Mouse (Mus musculus): ENCODE measurements at regions not wholly inside any gene's neighbourhood (a gene's known extent, or its start where the extent isn't known, plus 50 kb on each side); places are given as distances from the start of the nearest gene placed in this dataset.
A peak's percentile ranks its signal among the peaks of the same experiment; 100 is the strongest.

DNA sequence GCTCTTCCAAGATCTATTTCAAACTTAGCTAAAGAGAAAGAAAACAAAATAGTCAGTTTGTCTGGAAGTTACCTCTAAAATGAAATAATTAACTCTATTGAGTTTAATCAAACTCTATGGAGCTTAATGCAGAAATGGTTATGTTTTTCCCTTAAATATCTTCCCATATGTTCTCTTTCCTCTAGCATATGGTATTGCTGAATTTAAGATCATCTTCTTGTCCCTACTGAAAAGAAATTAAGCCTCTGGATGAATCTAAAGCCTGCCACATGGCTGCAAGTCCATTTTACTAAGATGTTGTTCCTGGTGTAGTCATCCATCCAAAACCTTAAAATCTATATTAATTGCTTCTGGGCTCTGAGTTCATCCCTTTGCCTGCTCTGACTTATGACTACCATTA is 513.0 kb upstream of the Pdzrn3 start:
- intact Hi-C loops (cut with DNase I) = no loop called here
- no peak for DNase-seq

DNA sequence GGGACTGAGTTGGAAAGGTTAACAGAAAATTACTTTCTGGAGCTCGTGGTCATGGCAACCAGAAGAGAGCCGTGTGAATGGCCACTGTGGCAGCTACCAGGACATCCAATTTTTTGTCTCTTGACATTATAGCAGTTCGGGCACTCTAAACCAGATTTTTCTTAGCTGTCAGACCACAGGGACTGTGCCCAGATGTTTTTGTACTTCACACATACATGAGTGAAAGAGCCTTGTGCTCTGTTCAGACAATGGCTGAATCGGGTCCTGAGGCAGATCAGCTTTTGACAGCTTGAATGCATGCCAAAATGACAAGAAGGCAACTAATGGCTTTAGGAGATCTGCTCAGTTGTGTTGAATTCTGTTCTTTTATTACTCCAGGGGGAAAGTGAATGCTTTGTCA is 505.2 kb upstream of the Pdzrn3 start:
- DNase-seq = peak in 1 of 2 experiments; percentile 1
- intact Hi-C loops (cut with DNase I) = no loop called here

DNA sequence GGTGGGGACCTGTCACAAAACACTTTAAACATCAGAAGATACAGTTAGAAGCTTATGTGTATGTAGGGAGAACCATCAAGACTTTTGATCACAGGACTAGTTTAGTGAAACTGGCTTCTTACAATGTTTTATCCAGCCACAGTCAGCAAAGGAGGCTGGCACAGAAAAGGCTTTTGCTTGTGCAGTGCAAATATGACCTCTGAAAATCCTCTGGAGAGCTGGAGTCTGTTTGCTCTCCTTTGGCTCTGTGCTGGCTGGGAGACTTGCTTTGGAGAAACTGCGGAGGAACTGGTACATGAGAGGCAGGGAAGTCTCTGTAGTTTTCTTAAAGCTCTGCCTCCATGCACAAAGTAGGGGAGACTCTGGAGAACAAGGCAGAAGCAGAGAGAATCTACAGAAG is 497.2 kb upstream of the Pdzrn3 start:
- no peak for DNase-seq
- intact Hi-C loops (cut with DNase I) = no loop called here

- DNase-seq = no peak
- intact Hi-C loops (cut with DNase I) = no loop called here
These were observed 481.2 kb upstream of the Pdzrn3 start for GRCm38 (mm10) chr6:101858895-101859294.

- intact Hi-C loops (cut with DNase I) = no loop called here
- DNase-seq = no peak
These were observed 463.0 kb upstream of the Pdzrn3 start for GRCm38 (mm10) chr6:101840695-101841094.

GRCm38 (mm10) chr6:101837563-101837962 is 459.9 kb upstream of the Pdzrn3 start:
- intact Hi-C loops (cut with DNase I) = no loop called here
- peak; percentile 29 to 51 for DNase-seq

DNA sequence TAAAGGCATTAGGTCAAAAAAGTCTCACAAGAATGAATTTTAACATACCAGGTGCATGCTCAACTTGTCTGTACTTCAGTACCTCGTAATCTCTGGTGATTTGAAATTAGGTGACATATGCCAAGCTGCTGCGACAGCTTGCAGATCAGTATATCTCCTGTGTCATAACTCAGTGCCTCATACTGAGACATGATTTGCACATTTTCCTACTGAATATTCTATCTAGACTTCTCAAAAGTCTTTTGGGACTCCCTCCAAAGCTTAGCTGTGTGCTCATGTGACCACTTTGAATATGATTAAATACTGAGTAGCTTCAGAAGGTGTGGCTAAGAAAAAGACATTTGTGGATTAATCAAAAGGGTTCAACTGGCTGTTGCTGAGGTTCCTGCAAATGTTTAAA is 416.3 kb upstream of the Pdzrn3 start:
- DNase-seq = no peak
- intact Hi-C loops (cut with DNase I) = no loop called here

GRCm38 (mm10) chr6:101777864-101778263 is 400.2 kb upstream of the Pdzrn3 start:
- intact Hi-C loops (cut with DNase I) = no loop called here
- no peak for DNase-seq

DNA sequence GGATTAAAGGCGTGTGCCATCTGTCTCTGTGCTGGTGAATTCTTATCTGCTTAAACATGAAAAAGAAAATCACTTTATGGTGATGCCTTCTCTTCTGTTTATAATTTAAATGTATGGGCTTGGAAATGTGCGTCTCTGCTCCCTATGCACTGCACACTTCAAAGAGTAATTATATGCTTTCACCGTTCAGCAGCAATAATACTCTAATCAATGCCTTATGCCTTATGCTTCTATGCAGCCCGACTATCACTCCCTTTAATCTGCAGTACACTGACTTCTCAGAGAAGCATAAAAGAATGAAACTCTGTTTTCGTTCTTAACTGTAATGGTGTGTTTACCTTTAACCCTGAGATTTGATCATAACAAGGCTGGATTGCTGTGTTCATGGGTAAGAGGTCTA is 395.5 kb upstream of the Pdzrn3 start:
- intact Hi-C loops (cut with DNase I) = no loop called here
- DNase-seq = no peak

DNA sequence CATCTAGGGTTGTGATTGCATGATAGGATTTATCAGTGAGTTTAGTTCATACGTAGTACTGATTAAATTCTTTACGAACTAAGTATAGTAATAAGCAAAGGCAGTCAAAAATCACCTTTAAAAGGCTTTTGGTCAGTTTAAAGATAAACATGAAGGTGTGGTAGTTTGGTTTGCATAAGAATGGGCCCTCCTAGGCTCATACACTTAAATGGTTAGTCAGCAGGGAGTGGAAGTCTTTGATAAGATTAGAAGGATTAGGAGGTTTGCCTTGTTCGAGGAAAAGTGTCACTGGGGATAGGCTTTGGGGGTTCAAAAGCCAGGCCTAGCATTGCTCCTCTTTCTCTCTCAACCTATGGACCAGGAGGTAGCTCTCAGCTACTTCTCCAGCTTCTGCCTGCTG is 357.4 kb upstream of the Pdzrn3 start:
- intact Hi-C loops (cut with DNase I) = no loop called here
- no peak for DNase-seq

DNA sequence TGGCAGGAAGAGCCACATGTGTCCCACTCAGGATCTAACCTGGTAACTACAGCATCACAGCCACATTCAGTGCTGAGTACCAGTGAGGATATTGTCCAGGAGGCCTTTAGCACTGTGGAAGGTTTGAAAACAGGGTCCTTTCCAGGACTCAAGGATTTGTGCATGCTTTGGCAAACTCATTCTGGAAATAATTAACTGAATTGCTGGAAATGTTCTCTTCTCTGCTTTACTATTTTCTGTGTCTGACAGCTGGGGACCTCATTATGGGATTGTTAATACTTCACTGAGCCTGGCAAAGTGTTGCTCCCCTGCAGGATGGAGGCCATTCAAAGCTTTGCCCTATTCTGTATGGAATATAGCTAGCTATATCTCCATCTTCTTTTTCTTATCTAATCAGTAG is 342.8 kb upstream of the Pdzrn3 start:
- intact Hi-C loops (cut with DNase I) = no loop called here
- DNase-seq = no peak

DNA sequence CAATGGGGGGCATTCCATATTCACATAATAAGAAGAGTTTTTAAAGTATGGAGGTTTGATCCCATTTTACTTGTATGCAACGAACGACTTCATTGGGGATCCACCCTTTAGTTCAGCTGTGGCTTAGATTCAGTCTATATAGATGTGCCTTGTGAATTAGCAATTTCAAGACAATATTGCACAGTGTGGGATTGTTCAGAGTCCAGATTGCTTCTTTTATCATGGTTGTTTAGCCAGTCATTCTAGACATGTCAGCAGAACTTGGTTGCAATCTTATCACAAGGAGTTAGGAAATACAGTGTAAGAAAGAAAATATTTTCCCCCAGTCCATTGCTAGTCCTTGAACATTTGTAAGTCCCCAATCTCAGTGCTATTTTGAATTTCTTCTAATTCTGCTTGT is 312.0 kb upstream of the Pdzrn3 start:
- DNase-seq = no peak
- intact Hi-C loops (cut with DNase I) = no loop called here

DNA sequence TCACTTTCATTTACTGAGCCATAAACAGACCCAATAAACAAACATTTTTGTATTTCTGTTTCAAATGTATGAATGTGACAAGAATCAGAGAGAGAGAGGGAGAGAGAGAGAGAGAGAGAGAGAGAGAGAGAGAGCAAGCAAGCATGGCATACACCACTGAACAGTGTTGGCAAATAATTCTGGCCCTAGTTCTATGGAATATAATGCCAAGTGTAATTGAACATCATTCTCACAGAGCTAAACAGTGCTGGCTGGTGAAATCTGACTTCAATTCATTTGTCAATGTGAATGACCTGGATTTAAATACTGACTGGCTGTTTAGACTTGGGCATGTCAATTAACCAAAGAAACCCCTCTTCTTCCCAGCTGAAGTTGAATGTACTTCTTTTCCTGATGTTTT is 308.9 kb upstream of the Pdzrn3 start:
- DNase-seq = no peak
- intact Hi-C loops (cut with DNase I) = no loop called here

DNA sequence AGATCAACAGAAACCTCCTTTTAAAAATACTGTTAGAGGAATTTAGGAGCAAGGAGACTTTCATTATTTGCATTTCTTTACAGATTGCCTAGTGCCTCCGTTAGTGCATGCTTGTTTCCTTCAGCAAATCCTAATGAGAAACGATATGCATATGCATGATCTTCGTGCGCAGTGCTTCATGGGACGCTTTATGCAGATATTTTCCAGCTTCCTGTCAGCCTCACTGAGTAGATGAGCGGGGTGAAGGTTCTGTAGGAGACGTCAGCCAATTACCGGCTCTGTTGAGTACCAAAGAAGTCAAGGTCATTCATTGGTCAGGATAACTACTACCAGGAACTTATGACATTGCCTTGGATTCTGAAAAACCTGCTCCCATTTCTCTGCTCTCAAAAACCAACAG is 308.0 kb upstream of the Pdzrn3 start:
- intact Hi-C loops (cut with DNase I) = no loop called here
- no peak for DNase-seq

GRCm38 (mm10) chr6:101684390-101684789 is 306.7 kb upstream of the Pdzrn3 start:
- intact Hi-C loops (cut with DNase I) = no loop called here
- DNase-seq = no peak

- intact Hi-C loops (cut with DNase I) = no loop called here
- no peak for DNase-seq
These were observed 297.1 kb upstream of the Pdzrn3 start for GRCm38 (mm10) chr6:101674846-101675245.

DNA sequence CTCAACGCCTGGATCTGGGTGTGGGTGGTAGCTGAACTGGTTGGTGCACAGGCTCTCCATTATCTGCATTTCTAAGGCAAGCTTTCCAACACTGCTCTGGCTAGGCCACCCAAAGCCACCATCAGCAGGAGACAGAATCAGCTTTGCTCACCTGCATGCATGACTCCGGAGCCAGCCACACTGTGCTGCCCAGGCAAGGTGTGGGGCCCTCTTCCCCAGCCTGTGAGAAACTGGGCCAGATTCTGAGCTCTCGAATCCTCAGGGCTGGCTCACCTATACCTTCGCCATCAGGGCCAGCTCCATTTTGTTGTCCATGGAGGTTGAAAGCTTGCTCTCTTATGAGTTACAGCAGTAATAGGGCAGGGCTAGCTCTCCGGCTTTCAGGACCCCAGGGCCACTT is 293.1 kb upstream of the Pdzrn3 start:
- intact Hi-C loops (cut with DNase I) = no loop called here
- no peak for DNase-seq

DNA sequence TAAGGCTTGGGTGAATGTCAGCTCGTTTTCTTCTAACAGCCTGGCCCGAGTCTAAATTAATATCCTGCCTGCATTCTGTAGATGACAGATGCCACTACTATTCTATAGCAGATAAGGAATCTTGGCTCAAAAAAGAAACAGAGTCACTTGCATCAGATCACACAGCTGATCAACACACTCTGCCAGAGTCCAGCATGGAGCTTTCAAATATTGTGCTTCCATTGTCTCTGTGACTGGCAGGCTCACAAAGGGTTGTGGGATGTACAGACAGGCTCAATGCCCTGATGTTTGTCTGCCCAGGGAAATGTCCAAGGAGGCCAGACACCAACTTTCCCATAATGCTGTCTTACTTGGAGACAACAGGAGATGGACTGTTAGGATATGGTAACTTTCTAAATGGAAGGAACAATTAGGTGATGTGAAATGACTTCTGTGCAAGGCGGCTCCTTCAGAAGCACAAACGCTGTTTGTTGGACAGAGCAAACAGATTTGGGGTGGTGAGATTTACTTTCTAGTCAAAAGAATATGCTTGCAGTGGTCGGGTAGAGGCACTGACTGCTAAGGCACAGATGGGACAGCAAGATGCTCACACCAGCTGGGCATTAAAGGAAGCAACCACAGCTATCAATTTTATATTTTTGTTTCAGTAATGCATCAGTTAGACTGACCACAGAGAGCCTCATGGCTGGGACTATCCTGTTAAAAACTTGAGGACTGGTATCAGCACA is 291.6 kb upstream of the Pdzrn3 start:
- intact Hi-C loops (cut with DNase I) = no loop called here
- DNase-seq = no peak

- intact Hi-C loops (cut with DNase I) = loop anchor here (10.0 kb wide), 1 partner anchor 1550 kb away; no protein-coding TSS in a partner anchor
- DNase-seq = no peak
These were observed 276.7 kb upstream of the Pdzrn3 start for GRCm38 (mm10) chr6:101654351-101654750.

GRCm38 (mm10) chr6:101650348-101650747 is 272.7 kb upstream of the Pdzrn3 start:
- intact Hi-C loops (cut with DNase I) = loop anchor here (10.0 kb wide), 1 partner anchor 1554 kb away; no protein-coding TSS in a partner anchor
- peak; percentile 39 to 74 for DNase-seq

DNA sequence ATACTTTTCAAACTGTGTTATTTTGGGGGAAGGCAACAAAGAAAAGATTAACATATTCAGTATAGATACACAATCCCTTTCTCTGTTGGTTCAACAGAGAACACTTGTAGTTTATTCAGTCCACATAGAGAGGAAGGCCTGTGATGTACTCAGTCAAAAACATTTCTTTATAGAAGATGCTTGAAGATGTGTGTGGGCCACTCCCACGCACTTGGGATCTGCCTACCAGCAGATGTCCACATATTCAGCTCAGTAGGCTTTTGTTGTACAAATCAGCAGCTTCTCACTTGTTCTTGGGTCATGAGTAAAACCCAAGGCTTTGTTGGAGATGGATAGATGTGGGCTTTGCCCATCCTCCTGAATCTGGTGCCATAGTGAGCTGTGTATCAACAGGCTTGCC is 239.6 kb upstream of the Pdzrn3 start:
- intact Hi-C loops (cut with DNase I) = loop anchor here (2.0 to 10.0 kb wide), 4 partner anchors 85 to 734 kb away; no protein-coding TSS in a partner anchor

DNA sequence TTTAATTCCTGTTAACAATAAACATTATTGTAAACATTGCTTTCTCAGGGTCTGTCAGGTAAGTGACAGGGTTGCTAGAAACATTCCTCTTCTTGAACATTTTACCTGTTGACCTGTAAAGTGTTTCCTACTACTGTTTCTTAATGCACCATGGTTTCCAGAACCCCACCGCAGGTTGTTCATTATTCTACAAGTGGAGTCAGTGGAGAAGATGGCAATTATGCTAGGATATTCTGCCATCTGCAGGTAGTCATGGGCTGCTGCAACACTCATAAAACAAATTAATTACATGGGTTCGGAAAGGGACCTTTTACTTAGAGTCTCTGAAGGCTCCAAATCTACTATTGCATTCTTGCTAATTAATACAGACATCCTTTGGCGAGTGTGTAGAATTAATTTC is 239.1 kb upstream of the Pdzrn3 start:
- intact Hi-C loops (cut with DNase I) = loop anchor here (1.0 to 10.0 kb wide), 5 partner anchors 84 to 734 kb away; no protein-coding TSS in a partner anchor

More for the DNA sequence above, 239.6 kb upstream of the Pdzrn3 start:
- no peak for DNase-seq

GRCm38 (mm10) chr6:101609015-101609414 is 231.3 kb upstream of the Pdzrn3 start:
- intact Hi-C loops (cut with DNase I) = no loop called here
- no peak for DNase-seq

More for the DNA sequence above, 239.1 kb upstream of the Pdzrn3 start:
- peak; percentile 9 to 36 for DNase-seq
